Mouse (Mus musculus) A20 (cell line): ENCODE data around the gene Capn1.

Source experiments
- DNase-seq: peaks from one replicate; pipeline ENCODE4 v3.0.0-alpha.2; 2011; ENCODE audit warnings: low read depth, low spot score

Gene Capn1

DNA sequence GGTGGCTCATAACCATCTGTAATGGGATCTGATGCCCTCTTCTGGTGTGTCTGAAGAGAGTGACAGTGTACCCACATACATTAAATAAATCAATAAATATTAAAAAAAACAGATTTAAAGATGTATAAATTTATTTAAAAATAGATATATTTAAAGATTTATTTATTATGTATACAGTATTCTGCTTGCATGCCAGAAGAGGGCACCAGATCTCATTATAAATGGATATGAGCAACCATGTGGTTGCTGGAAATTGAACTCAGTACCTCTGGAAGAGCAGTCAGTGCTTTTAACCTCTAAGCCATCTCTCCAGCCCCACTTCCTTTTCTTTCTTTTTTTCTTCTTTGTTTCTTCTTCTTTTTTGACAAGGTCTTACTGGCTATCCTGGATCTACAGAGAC, 24.3 kb upstream of the Capn1 start:
- peak; percentile 56 for DNase-seq

DNA sequence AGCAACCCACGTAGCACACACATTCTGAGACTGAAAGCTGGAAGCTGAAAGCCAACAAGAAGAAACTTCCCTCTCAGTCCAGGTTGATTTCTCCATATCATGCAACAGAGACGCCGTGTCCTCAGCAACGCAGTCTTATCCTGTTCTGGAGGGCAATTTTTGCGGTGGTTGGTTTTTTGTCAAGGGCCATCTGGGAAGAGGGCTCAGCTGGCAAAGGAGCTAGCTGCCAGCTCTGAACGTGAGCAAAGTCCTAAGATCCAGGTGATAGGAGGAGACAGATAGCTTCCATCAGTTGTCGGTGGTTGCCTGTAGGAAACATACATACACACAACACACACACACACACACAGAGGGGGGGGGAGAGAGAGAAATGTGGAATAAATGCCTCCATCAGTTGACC, 22.6 kb upstream of the Capn1 start:
- no peak for DNase-seq

DNA sequence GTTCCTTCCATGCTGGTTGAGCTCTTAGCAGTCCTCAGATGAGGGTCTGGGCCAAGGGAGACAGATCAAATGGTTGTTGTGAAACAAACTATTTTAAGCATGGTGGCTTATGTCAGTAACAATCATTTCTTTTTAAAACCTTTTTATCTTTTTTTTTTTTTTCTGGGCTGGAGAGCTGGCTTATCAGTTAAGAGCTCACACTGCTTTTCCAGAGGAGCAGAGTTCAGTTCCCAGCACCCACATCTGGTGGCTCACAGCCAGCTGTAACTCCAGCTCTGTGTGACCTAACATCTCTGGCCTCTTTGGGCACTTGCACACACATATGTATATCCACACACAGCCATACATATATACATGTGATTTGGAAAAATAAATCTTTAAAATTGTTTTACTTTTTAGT, 22.0 kb upstream of the Capn1 start:
- no peak for DNase-seq

DNA sequence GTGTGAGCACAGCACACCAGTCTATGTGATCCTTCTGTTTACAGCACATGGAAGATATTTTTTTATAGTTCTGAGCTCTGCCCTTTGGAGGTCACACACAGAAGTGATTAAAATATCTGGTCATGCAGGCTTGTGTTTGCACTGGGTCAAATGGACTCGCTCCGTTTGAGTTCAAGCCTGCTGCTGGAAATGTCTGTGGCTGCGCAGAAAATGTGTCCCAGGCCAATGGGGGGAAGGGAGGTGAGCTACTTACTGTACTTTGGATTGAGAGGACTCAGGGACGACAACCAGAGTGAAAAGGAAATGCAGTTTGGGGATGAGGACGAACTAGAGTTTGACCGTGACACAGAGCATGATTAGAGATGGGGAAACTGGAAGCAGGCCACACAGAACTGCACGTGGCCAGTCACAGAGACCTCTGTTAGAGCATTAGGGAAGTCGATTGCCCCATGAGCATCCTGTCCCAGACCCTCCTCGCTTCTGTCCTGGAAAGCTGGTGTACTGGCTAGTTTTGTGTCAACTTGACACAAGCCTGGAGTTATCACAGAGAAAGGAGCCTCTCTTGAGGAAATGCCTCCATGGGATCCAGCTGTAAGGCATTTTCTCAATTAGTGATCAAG, 20.4 kb upstream of the Capn1 start:
- no peak for DNase-seq

DNA sequence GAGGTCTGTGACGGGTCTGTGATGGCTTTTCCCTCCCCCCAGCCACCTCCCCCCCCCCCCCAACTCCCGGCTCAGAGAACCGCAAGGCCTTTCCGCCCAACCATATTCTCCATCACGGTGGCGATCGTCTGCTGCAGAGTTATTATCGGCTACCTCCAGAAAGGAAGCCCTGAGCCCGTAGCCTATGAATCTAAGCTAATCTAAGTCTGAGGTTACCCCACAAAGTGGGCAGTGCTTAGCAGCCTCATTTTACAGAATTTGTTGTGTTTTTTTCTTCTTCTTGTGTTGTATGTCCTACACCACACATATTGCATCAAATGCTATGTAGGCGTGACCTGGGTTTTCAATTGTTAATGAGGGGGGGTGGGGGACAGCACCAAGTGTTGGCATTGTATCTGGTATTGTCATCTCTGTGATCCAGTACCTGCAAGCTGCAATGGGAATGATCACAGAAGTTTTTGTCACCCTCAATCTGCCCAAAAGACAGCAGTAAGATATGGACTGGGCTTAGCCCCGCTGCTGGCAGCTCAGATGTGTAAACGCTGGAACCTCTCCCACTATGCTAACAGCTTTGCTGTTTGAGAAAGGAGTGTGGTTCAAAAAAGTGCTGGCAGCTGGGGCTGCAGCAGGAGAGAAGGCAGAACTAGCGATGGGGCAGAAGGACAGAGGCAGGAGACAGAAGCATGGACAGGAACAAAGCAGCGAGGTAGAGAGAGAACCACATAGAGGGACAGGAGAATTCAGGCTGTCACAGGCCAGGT, 15.0 kb upstream of the Capn1 start:
- no peak for DNase-seq

GRCm38 (mm10) chr19:6029426-6029825, 13.7 kb upstream of the Capn1 start:
- DNase-seq, result no peak

- no peak for DNase-seq
Observed at GRCm38 (mm10) chr19:6028991-6029390, 13.3 kb upstream of the Capn1 start.

GRCm38 (mm10) chr19:6023930-6024329, 8.2 kb upstream of the Capn1 start:
- no peak for DNase-seq

GRCm38 (mm10) chr19:6023059-6023458, 7.4 kb upstream of the Capn1 start:
- DNase-seq, result no peak

DNA sequence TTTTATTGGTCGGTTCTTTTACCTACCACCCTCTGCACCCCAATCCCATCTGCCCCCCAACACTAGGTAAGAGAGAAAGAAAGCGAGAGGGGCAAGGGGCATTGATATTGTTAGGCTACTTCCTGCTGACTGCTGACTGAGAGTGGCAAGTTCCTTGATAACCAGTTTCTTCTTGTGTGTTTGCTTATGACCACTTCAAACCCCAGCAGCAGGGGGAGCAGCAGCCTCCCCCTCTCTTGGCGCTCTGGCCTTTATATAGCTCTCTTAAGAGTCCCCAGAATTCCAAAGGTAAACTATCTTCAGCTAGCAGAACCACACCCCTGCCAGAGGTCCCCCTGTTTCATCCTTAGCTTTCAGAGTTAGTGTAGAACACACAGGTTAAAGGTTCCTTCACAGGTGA, 4.6 kb upstream of the Capn1 start:
- peak; percentile 34 for DNase-seq

DNA sequence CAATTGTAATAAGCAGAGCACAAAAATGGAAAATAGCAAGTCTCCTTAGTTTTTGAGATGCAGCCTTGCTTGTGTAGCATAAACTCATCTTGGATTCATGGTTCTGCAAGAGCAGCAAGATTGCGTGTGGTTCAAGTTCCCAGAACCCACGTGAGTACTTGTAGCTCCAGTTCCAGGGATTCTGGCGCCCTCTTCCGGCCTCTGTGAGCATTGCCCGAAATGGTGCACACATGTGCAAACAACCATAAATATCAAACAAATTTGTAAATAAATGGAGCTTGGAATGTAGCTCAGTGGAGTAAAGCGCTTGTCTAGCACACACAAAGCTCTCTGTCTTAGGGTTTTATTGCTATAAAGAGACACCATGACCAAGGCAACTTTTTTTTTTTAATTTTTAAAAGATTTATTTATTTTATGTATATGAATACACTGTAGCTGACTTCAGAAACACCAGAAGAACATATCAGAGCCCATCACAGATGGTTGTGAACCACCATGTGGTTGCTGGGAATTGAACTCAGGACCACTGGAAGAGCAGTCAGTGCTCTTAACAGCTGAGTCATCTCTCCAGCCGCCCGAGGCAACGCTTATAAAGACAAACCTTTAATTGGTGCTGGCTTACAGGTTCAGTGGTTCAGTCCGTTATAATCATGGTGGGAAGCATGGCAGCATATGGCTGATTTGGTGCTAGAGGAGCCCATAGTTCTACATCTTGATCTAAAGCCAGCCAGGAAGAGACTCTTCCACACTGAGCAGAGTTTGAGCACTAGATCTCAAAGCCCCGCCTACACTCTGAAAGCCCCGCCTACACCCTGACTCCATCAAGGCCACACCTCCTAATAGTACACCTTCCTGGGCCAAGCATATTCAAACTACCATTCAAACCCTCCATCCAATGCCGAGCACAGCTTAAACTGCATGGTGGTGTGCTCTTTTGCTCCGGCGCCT, 2.7 kb upstream of the Capn1 start:
- DNase-seq, result peak; percentile 90

- peak; percentile 76 for DNase-seq
Observed at GRCm38 (mm10) chr19:6016532-6016931, 835 bp upstream of the Capn1 start.

GRCm38 (mm10) chr19:6014991-6015510, 646 bp downstream of the Capn1 start:
- peak; percentile 75 for DNase-seq

DNA sequence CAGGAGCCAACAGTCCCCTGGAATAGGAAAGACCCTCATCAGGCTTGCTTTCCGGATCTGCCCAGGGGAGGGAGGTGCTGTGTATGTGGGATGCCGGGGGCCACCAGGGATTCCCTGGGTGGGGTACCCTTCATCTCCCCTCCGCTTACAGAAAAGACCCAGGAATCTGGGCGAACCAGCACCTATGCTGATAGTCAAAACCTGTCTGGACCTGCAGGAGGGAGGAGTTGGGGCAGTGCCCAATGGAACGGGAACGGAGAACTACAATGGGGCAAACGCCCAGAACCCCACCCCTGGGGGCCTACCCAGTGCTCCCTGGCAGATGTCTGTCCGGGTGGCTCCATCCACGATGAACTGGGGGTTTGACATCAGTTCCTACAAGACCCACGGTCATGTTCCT, 2.0 kb downstream of the Capn1 start:
- DNase-seq, result no peak

- no peak for DNase-seq
Observed at GRCm38 (mm10) chr19:6009137-6009536, 6.6 kb downstream of the Capn1 start.

- no peak for DNase-seq
Observed at GRCm38 (mm10) chr19:6007013-6007412, 8.7 kb downstream of the Capn1 start.

DNA sequence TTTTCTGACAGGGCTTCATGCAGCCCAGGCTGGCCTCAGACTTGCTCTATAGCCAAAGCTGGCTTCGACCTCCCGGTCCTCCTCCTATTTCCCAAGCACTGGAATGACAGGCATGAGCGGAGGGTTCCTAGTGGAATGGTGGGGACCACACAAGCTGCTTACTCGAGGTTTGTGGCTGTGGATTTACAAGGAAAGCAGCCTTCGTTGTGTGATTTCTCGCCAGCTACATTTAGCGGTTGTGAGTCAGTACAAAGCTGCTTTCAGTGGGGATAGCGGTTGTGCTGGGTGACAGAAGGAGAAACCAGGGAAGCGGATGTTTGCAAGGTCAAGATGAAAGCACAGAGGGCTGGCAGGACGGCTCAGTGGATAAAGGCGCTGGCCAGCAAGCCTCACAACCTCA, 10.2 kb downstream of the Capn1 start:
- no peak for DNase-seq

DNA sequence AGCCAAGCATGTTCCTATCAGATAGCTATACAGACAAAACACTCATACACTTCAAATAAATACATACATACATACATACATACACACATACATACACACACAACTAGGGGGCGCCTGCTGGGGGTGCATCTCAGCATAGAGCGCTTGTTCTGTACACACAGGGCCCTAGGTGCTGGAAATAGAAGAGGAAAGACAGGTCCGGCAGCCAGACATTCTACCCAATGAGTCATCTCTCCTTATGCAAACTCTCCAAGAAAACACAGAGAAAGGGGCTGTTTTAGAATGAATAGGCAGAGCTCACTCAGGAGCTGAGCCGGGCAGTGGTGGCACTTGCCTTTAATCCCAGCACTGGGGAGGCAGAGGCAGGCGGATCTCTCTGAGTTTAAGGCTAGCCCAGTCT, 15.7 kb downstream of the Capn1 start:
- DNase-seq, result no peak

DNA sequence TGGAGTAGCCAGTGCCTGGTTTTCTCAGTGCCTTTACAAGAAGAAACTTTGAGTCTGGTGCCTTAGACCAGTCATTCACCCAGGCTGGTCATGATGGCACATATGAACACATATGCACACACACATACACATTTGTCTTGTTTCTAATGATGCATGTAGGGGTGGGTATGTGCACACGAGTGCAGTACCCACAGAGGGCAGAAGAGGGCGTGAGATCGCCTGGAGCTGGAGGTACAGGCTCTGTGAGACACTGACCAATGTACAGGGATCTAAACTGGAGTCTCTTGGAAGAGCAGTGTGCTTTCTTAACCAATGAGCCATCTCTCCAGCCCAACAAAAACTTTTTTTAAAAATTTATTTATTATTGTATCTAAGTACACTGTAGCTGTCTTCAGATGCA, 17.5 kb downstream of the Capn1 start:
- DNase-seq, result no peak

GRCm38 (mm10) chr19:5994711-5995110, 21.0 kb downstream of the Capn1 start:
- DNase-seq, result no peak

DNA sequence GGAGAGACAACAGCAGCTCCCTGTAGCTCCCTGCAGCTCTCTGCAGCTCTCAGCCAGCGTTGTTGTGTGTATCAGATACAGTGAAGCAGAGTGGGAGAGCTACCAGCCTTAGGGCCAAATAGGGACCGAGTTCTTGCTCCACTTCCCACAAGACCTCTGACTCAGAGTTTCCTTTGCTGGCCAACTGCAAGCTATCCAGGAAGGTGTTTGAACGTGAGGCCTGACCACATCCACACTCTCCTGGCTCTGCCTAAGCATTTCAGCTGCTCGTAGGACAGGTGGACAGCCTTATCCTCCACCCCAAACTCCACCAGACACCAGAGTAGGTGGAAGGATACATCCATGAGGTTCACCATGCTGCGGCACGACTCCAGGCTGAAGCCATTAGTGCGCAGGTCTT, 23.7 kb downstream of the Capn1 start:
- no peak for DNase-seq

DNA sequence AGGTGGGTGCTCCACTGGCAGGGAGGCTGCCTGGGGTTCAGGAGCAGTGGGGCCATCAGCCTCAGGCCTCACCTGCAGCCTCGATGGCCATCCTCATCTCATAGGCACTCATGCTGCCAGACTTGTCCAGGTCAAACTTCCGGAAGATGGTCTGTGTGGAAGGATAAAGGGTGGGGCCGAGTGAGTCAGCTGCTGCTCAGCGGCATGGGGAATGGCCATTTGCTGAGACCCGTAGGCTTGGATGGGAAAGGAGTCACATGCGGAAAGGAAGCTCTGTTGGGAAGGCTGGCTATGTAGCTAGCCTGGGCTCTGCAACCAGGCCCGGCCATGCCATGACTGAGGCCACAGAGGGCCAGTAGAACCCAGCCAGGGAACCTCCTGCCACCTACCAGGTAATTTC, 24.2 kb downstream of the Capn1 start:
- DNase-seq, result no peak
